Mouse (Mus musculus) neural tube, embryonic 13.5 days (tissue): ENCODE data around the gene Ocln. TPM values are rescaled to one million over a fixed set of nuclear protein-coding genes. Genes with fewer than 3 reads are reported as not detected.
"Not testable (repeated sequence)": the region's sequence is repeated elsewhere in the genome, so short reads cannot be mapped to it uniquely, and the experiment has no call there.

Experiments used
- ATAC-seq: fragments of 200-750 bp; cut with Nextera tagmentation; 2 replicates; pipeline ENCODE4 v1.8.0; 2017; ENCODE audit warnings: low read depth, mild to moderate bottlenecking, moderate TSS enrichment, moderate library complexity
- H3K27ac ChIP-seq: fragments of 300-500 bp; sonication (generic); replicated peaks from 2 replicates; pipeline ENCODE4 v1.5.1; 2015; ENCODE audit warnings: moderate library complexity, mild to moderate bottlenecking, inconsistent platforms
- H3K27me3 ChIP-seq: fragments of 300-500 bp; sonication (generic); 2 replicates; pipeline ENCODE4 v1.6.1; 2015; ENCODE audit warnings: mild to moderate bottlenecking, inconsistent platforms
- H3K36me3 ChIP-seq: fragments of 300-500 bp; sonication (generic); 2 replicates; pipeline ENCODE4 v1.6.1; 2015; ENCODE audit warnings: mild to moderate bottlenecking, inconsistent platforms
- H3K4me1 ChIP-seq: fragments of 300-500 bp; sonication (generic); replicated peaks from 2 replicates; pipeline ENCODE4 v1.6.1; 2015; ENCODE audit warnings: inconsistent platforms
- H3K4me2 ChIP-seq: fragments of 300-500 bp; sonication (generic); 2 replicates; pipeline ENCODE4 v1.6.1; 2015; ENCODE audit warnings: inconsistent platforms, mild to moderate bottlenecking, moderate library complexity
- H3K4me3 ChIP-seq: fragments of 300-500 bp; sonication (generic); 2 replicates; pipeline ENCODE4 v1.5.1; 2015; ENCODE audit warnings: mild to moderate bottlenecking, inconsistent platforms
- H3K9ac ChIP-seq: fragments of 300-500 bp; sonication (generic); 2 replicates; pipeline ENCODE4 v1.6.1; 2015; ENCODE audit warnings: moderate library complexity, mild to moderate bottlenecking, inconsistent platforms
- H3K9me3 ChIP-seq: fragments of 300-500 bp; sonication (generic); 2 replicates; pipeline ENCODE4 v1.6.1; 2016; ENCODE audit warnings: inconsistent platforms
- WGBS: fragments of 180-500 bp; shearing (Covaris S2); methylation state at CpG from one replicate; pipeline ENCODE4 v1.1.7; 2015; 5-methylcytosine and 5-hydroxymethylcytosine counted together
- polyA plus RNA-seq: library from polyadenylated mRNA; unstranded; fragments of >200 nt; fragmentation: Nextera tagmentation; extraction: Ambion mirVana; gene quantifications from 2 replicates; pipeline ENCODE4 v1.2.1, GENCODE M21; 2015

Gene Ocln
- polyA plus RNA-seq, 1 experiment from 2014 or later: 3.3 TPM

DNA sequence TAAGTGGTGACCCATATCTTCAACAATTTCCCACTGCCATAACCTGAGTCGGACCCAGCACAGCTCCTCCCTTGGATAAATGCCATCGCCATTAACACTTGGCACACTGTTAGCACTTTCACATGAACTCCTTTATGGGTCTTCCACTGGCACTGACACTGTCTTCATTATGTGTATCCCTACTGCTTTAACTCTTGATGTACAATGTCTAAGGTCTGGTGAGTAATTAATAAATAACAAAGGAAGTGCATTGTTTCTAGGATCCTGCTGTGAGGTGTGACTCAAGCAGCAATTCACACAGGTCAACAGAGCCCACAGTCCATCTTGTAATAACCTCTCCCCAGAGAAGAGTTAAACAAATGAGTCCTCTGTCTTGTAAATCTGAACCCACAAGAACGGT is 91.2 kb downstream of the Ocln start:
- no peak for ATAC-seq
- no peak overlapping the region for H3K27ac ChIP-seq
- H3K9me3 ChIP-seq: no peaks in the 10 kb centered on the region
- H3K36me3 ChIP-seq: peaks cover 51% of the 10 kb centered on the region
- no peaks in the 10 kb centered on the region for H3K27me3 ChIP-seq
- no peak overlapping the region for H3K4me3 ChIP-seq
- no peak overlapping the region for H3K4me2 ChIP-seq
- no peaks in the 10 kb centered on the region for H3K4me1 ChIP-seq
- H3K9ac ChIP-seq: no peak overlapping the region
- 65% methylated on average over 3 of the region's 3 CpGs for WGBS

DNA sequence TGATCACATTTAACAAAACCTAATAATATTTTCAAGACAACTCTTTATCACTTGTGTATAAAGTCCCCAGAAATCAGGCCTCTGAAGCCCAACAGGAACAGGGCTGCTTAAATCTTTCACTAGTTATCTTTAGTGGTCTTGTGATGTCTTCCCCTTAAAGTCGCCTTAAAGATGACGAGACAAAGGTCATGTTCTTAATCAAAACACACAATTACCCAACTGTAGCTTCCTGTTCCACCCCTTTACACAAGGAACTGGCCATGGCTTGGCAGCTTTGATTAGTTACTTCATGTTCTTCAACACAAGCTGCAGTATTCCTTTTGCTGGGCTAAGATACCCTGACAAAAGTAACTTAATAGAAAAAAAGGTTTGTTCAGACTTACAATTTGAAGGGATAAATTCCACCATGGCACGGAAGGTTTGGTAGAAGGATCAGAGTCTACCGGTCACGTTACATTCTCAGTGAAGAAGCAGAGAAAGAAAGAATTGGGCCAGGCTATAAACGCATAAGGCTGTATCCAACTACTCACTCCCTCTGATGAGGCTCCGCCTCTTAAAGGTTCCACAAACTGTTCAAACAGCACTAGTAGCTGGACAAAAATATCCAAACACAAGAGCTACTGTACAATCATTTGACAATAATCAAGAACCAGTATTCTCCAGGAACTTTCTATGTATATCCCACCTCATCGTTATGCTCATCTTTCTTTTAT is 99.9 kb downstream of the Ocln start, which contains the start of gene Naip1:
Gene Naip1 (minus strand): TSS at position 455 of the 713 bp plus-strand sequence.
- not testable (repeated sequence) for H3K36me3 ChIP-seq, H3K9me3 ChIP-seq, H3K4me2 ChIP-seq, ATAC-seq, H3K4me1 ChIP-seq, H3K9ac ChIP-seq, H3K27me3 ChIP-seq, H3K4me3 ChIP-seq, H3K27ac ChIP-seq
- WGBS: 80% methylated on average over 8 of the region's 8 CpGs

DNA sequence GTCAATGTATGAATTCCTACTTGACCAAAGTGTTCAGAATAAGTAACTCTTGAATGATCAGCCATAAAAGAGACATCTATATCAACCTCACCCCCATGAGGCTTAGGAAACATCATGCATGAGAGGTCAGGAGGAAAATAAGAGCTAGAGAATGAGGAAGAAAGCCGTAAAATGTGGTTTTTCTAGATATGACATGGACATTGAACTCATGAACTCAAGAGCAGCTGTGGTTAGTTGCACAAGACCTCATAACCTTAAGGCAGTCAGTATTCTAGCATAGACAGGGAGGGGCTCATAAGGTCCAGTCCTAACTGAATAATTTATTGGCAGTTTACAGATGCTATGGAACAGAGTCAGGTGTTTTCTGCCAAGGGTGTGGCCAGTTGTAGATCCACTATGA is 103.0 kb downstream of the Ocln start:
- no peaks in the 10 kb centered on the region for H3K36me3 ChIP-seq
- 86% methylated on average over 1 of the region's 1 CpGs for whole genome bisulfite sequencing
- no peak overlapping the region for H3K27ac ChIP-seq
- H3K4me2 ChIP-seq: no peak overlapping the region
- no peaks in the 10 kb centered on the region for H3K27me3 ChIP-seq
- no peaks in the 10 kb centered on the region for H3K4me1 ChIP-seq
- no peak for ATAC-seq
- no peak overlapping the region for H3K9ac ChIP-seq
- no peaks in the 10 kb centered on the region for H3K9me3 ChIP-seq
- no peak overlapping the region for H3K4me3 ChIP-seq

Other genes with a start within 250 kb of the Ocln start
- gene Naip6, start 235.0 kb downstream of the Ocln start, polyA plus RNA-seq: 0.03 and 0.10 TPM in 2 replicates
- gene Naip1, start 99.8 kb downstream of the Ocln start, polyA plus RNA-seq: 0.10 and 0.15 TPM in 2 replicates
- 82.7 and 86.0 TPM in 2 replicates for gene Gtf2h2, start 60.1 kb downstream of the Ocln start, polyA plus RNA-seq
- gene Marveld2, start 64.3 kb upstream of the Ocln start, polyA plus RNA-seq: 2.4 and 2.5 TPM in 2 replicates
- 332 and 337 TPM in 2 replicates for gene Ak6, start 98.3 kb upstream of the Ocln start, polyA plus RNA-seq
- gene Rad17, start 98.3 kb upstream of the Ocln start, polyA plus RNA-seq: 18.5 and 19.6 TPM in 2 replicates
- gene Taf9, start 98.9 kb upstream of the Ocln start, polyA plus RNA-seq: 26.0 and 28.5 TPM in 2 replicates
- 1.9 and 2.3 TPM in 2 replicates for gene Ccdc125, start 117.0 kb upstream of the Ocln start, polyA plus RNA-seq
- gene Cdk7, start 178.2 kb upstream of the Ocln start, polyA plus RNA-seq: 49.0 and 49.6 TPM in 2 replicates
- gene Mrps36, start 191.9 kb upstream of the Ocln start, polyA plus RNA-seq: 142 and 165 TPM in 2 replicates
- 10.1 and 10.9 TPM in 2 replicates for gene Cenph, start 223.2 kb upstream of the Ocln start, polyA plus RNA-seq
- gene Ccnb1, start 233.9 kb upstream of the Ocln start, polyA plus RNA-seq: 45.2 and 60.2 TPM in 2 replicates